Mouse (Mus musculus) lung, postnatal 0 days (tissue): ENCODE results near the gene Tbx4. TPM values are rescaled to one million over a fixed set of nuclear protein-coding genes. Genes with fewer than 3 reads are reported as not detected.

Experiments
- ATAC-seq: fragments of 200-750 bp; cut with Nextera tagmentation; 2 replicates; pipeline ENCODE4 v1.8.0; 2017; ENCODE audit warnings: moderate library complexity
- DNase-seq: peaks from one replicate; pipeline ENCODE4 v3.0.0-alpha.2; 2016; ENCODE audit warnings: low spot score
- H3K27ac ChIP-seq: fragments of 300-500 bp; sonication (generic); 2 replicates; pipeline ENCODE4 v1.5.1; 2014; ENCODE audit warnings: antibody characterized with exemption, mild to moderate bottlenecking, low read length, mixed read lengths
- H3K27me3 ChIP-seq: fragments of 300-500 bp; sonication (generic); replicated peaks from 2 replicates; pipeline ENCODE4 v1.6.1; 2014; ENCODE audit warnings: low read length, mixed read lengths; ENCODE audit not compliant: insufficient read depth
- H3K36me3 ChIP-seq: fragments of 300-500 bp; sonication (generic); 2 replicates; pipeline ENCODE4 v1.6.1; 2014; ENCODE audit warnings: low read length, mixed read lengths; ENCODE audit not compliant: insufficient read depth
- H3K4me1 ChIP-seq: fragments of 300-500 bp; sonication (generic); 2 replicates; pipeline ENCODE4 v1.6.1; 2014; ENCODE audit warnings: antibody characterized with exemption, low read depth, low read length, mixed read lengths; ENCODE audit not compliant: insufficient read depth
- H3K4me2 ChIP-seq: fragments of 300-500 bp; sonication (generic); replicated peaks from 2 replicates; pipeline ENCODE4 v1.6.1; 2014; ENCODE audit warnings: low read depth, mild to moderate bottlenecking, low read length, moderate library complexity, mixed read lengths
- H3K4me3 ChIP-seq: fragments of 300-500 bp; sonication (generic); 2 replicates; pipeline ENCODE4 v1.5.1; 2014; ENCODE audit warnings: low read depth, low read length
- H3K9ac ChIP-seq: fragments of 300-500 bp; sonication (generic); replicated peaks from 2 replicates; pipeline ENCODE4 v1.6.1; 2014; ENCODE audit warnings: low read depth, mild to moderate bottlenecking
- H3K9me3 ChIP-seq: fragments of 300-500 bp; sonication (generic); 2 replicates; pipeline ENCODE4 v1.6.1; 2016; ENCODE audit warnings: low read length, mixed read lengths
- CTCF ChIP-seq: IDR thresholded peaks from 2 replicates; pipeline ENCODE4 v1.5.1; 2016; ENCODE audit warnings: antibody characterized with exemption, mild to moderate bottlenecking
- EP300 ChIP-seq: IDR thresholded peaks from 2 replicates; pipeline ENCODE4 v1.6.1; 2016; ENCODE audit warnings: antibody characterized with exemption, mild to moderate bottlenecking, control low read depth
- WGBS: fragments of 180-500 bp; shearing (Covaris S2); extraction: QIAGEN DNeasy Blood & Tissue Kit; methylation state at CpG from one replicate; pipeline ENCODE4 v1.1.7; 2014; 5-methylcytosine and 5-hydroxymethylcytosine counted together
- polyA plus RNA-seq: library from polyadenylated mRNA; unstranded; fragments of >200 nt; fragmentation: Nextera tagmentation; extraction: Ambion mirVana; gene quantifications from 2 replicates; pipeline ENCODE4 v1.2.1, GENCODE M21; 2015

The Tbx4 gene
- 46.2 and 48.5 TPM in 2 replicates for polyA plus RNA-seq

DNA sequence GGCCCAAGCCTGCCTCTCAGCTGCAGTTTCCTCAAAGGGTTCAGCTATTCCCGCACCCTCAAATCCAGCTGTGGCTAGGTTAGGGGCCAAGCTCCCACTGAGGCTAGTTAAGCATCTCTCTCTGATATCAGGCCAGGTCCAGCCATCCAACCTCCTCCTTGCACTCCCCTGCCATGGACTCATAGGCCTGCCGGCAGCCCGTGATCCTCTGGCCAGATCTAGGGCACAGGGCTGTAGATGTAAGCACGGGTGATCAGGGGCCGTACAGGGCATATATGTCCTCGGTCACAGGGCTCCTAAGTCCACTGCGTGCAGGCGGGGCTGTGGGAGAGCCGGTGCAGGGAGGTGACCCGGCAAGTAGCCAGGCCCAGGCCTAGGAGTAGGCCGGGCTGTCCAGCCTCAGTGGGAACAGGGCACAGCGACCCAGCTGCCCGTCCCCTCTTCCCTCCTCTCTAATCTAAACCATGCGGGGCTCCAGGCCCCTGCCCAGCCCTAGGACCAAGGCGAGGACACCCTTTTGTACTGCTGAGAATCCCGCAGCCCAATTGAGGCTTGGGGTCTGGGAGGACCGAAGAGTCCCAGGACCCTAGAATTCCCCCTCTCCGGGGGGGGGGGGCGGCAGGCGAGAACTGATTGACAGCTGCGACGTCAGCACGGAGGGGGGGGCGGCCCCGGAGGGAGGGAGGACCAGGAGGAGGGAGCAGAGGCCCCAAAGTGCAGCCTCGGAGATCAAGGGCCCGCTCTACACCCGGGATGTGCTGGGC lies at the start of gene Tbx4:
Gene Tbx4 (plus strand): TSS at position 758 of the 764 bp plus-strand sequence.
- peak within 1 kb of the TSS; percentile 59 for H3K4me2 ChIP-seq
- DNase-seq (peak; percentile 74), ATAC-seq (peak; percentile 79)
- peak within 1 kb of the TSS; percentile 78 for H3K9ac ChIP-seq
- H3K4me1 ChIP-seq: no peaks in the 10 kb centered on the region
- H3K27me3 ChIP-seq: peaks cover 28% of the 10 kb centered on the region; the same call in 1 of the 2 replicates
- peak within 1 kb of the TSS; percentile 51 for H3K4me3 ChIP-seq
- H3K36me3 ChIP-seq: no peaks in the 10 kb centered on the region
- 23% methylated on average over 18 of the region's 28 CpGs for WGBS
- no peak for TF ChIP-seq EP300
- TF ChIP-seq CTCF: no peak
- peak within 1 kb of the TSS; percentile 92 for H3K27ac ChIP-seq
- H3K9me3 ChIP-seq: no peaks in the 10 kb centered on the region

DNA sequence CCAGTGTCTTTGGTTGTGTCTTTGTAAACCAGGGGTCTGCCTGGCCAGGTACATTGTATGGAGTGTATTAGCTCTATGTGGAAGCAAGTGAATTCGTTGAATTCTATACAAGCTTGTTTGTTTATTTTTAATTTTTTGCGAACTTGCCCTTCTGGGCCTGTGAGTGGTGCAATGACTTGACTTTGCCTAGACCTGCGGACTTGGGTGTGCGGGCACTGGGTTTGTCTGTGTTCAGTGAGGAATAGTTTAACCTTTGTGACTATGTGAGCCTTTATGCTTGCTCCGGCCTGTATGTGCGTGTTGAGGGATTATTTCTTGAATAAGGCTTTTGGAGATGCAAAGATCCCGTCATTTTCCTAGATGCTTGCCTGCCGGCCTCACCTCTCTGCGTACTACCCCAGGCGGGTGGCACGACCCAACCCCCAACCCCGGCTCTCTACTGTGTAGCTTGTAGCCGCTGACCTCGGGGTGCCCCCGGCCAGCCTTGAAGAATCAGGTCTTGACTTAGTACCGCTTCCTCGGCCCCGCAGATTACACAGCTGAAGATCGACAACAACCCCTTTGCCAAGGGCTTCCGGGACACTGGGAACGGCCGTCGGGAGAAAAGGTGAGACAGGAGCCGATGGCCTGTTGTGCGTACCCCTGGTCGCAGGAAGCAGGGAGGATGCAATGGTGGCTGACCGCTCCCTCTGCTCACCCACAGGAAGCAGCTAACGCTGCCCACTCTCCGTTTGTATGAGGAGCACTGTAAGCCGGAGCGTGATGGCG lies 49.5 kb upstream of the Tbx4 start:
- WGBS: 11% methylated on average over 32 of the region's 32 CpGs
- TF ChIP-seq EP300 (no peak), CTCF (no peak)
- Histone ChIP-seq H3K4me2 (peak overlapping the region; percentile 80), H3K9me3 (no peaks in the 10 kb centered on the region), H3K4me1 (peaks cover 2% of the 10 kb centered on the region; the same call in 1 of the 2 replicates), H3K36me3 (peaks cover 32% of the 10 kb centered on the region), H3K4me3 (peak overlapping the region; percentile 63), H3K27me3 (peaks cover 44% of the 10 kb centered on the region), H3K27ac (peak overlapping the region; percentile 97), H3K9ac (peak overlapping the region; percentile 84)
- DNase-seq (no peak), ATAC-seq (no peak)

DNA sequence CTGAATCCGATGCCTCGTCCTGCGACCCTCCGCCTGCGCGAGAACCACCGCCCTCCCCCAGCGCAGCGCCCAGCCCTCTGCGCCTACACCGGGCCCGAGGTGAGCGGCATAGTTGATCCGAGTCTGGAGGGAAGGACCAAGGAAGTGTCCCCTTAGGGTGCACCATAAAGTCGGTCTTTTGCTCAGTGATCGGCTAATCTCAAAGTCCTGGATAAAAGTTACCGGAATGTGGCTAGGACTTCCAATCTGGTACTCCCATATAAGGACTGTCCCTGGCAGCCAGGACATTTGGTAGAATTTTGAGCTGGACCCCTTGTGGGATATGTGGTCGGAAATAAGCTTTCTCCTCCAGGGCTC lies 49.0 kb upstream of the Tbx4 start:
- peak overlapping the region; percentile 97 for H3K27ac ChIP-seq
- WGBS: 4% methylated on average over 17 of the region's 18 CpGs
- peaks cover 32% of the 10 kb centered on the region for H3K36me3 ChIP-seq
- H3K4me1 ChIP-seq: peaks cover 7% of the 10 kb centered on the region; the same call in 1 of the 2 replicates
- H3K9ac ChIP-seq: peak overlapping the region; percentile 84
- peaks cover 44% of the 10 kb centered on the region for H3K27me3 ChIP-seq
- no peak for DNase-seq
- ATAC-seq: no peak
- H3K4me3 ChIP-seq: peak overlapping the region; percentile 63
- no peaks in the 10 kb centered on the region for H3K9me3 ChIP-seq
- peak overlapping the region; percentile 80 for H3K4me2 ChIP-seq
- no peak for TF ChIP-seq EP300
- no peak for TF ChIP-seq CTCF

DNA sequence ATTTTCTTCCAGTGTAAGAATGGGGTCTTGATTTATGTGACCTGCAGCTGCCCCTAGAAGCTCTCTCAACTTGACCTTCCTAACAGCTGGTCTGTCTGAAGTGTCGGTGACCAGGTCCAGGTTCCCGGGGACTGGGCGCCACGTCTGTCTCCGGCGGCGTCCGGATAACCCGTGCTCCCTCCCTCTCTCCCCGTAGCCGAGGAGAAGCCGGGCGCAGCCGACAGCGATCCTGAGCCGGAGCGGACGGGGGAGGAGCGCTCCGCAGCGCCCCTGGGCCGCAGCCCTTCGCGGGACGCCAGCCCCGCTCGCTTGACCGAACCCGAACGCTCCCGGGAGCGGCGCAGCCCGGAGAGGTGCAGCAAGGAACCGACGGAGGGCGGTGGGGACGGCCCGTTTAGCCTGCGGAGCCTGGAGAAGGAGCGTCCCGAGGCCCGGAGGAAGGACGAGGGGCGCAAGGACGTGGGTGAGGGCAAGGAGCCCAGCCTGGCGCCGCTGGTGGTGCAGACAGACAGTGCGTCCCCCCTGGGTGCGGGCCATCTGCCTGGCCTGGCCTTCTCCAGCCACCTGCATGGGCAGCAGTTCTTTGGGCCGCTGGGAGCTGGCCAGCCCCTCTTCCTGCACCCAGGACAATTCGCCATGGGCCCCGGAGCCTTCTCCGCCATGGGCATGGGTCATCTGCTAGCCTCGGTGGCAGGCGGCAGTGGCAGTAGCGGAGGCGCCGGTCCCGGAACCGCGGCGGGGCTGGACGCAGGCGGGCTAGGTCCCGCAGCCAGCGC lies 48.4 kb upstream of the Tbx4 start:
- 4% methylated on average over 50 of the region's 67 CpGs for WGBS
- peak; percentile 41 for DNase-seq
- peak overlapping the region; percentile 80 for H3K4me2 ChIP-seq
- H3K27ac ChIP-seq: peak overlapping the region; percentile 97
- ATAC-seq: no peak
- peaks cover 11% of the 10 kb centered on the region; the same call in 1 of the 2 replicates for H3K4me1 ChIP-seq
- peaks cover 32% of the 10 kb centered on the region for H3K36me3 ChIP-seq
- H3K27me3 ChIP-seq: peaks cover 44% of the 10 kb centered on the region
- H3K4me3 ChIP-seq: peak overlapping the region; percentile 63
- no peak for TF ChIP-seq CTCF
- TF ChIP-seq EP300: no peak
- no peaks in the 10 kb centered on the region for H3K9me3 ChIP-seq
- H3K9ac ChIP-seq: peak overlapping the region; percentile 84

DNA sequence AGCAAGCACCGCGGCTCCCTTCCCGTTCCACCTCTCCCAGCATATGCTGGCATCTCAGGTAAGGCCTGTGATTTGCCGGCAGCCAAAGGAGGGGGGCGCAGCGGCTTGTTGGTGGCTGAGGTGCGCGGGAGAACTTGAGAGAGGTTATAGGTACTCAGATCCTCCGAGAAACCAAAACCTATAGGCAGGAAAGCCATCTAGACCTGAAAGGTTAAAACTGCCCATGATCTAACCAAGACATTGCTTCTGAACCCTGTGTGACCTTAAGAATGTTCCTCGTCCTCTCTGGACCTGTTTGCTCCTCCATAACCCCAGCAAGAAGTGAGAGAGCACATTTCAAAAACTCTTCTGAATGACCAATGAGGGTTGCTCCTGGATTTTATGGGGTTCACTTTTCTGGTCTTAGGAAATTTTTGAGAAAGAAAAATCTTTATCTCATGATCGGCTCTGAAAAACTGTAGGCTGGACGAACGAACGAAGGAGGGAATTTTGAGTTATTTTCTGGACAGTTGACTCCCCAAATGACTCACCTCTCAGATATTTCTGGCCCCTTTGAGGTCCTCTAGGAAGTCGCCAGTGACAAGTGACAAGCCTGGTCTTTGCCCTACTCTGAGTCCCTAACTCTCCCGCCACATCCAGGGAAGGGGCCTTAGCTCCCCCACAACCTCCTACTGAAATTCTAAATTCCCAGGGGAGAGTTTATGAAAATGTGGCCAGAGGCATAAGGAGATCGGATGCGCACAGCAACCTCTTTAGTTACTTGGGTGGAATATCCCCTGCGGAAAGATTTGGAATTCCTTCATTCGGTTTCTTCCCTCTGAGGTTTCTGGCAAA lies 47.6 kb upstream of the Tbx4 start:
- Histone ChIP-seq H3K9me3 (no peaks in the 10 kb centered on the region), H3K36me3 (peaks cover 32% of the 10 kb centered on the region), H3K4me3 (peak overlapping the region; percentile 63), H3K27ac (peak overlapping the region; percentile 97), H3K9ac (peak overlapping the region; percentile 84), H3K4me2 (peak overlapping the region; percentile 80), H3K27me3 (peaks cover 44% of the 10 kb centered on the region), H3K4me1 (peaks cover 14% of the 10 kb centered on the region; the same call in 1 of the 2 replicates)
- WGBS: 24% methylated on average over 20 of the region's 20 CpGs
- ATAC-seq (no peak), DNase-seq (peak; percentile 45)
- TF ChIP-seq EP300 (no peak), CTCF (no peak)
